Mouse (Mus musculus) lung, embryonic 15.5 days (tissue): ENCODE results near the gene Gm17469. TPM values are rescaled to one million over a fixed set of nuclear protein-coding genes. Genes with fewer than 3 reads are reported as not detected.
"Not testable (repeated sequence)": the region's sequence is repeated elsewhere in the genome, so short reads cannot be mapped to it uniquely, and the experiment has no call there.

Source experiments
- ATAC-seq: fragments of 200-750 bp; cut with Nextera tagmentation; 2 replicates; pipeline ENCODE4 v1.8.0; 2017; ENCODE audit warnings: moderate number of reproducible peaks, borderline replicate concordance; ENCODE audit not compliant: low FRiP score, low TSS enrichment; ENCODE audit errors: extremely low read depth
- H3K27ac ChIP-seq: fragments of 300-500 bp; sonication (generic); 2 replicates; pipeline ENCODE4 v1.5.1; 2015; ENCODE audit warnings: moderate library complexity, mild to moderate bottlenecking, inconsistent platforms
- H3K27me3 ChIP-seq: fragments of 300-500 bp; sonication (generic); 2 replicates; pipeline ENCODE4 v1.6.1; 2015; ENCODE audit warnings: inconsistent platforms
- H3K36me3 ChIP-seq: fragments of 300-500 bp; sonication (generic); 2 replicates; pipeline ENCODE4 v1.6.1; 2015; ENCODE audit warnings: inconsistent platforms
- H3K4me1 ChIP-seq: fragments of 300-500 bp; sonication (generic); 2 replicates; pipeline ENCODE4 v1.6.1; 2015; ENCODE audit warnings: inconsistent platforms
- H3K4me2 ChIP-seq: fragments of 300-500 bp; sonication (generic); 2 replicates; pipeline ENCODE4 v1.6.1; 2015; ENCODE audit warnings: inconsistent platforms, mild to moderate bottlenecking, moderate library complexity
- H3K4me3 ChIP-seq: fragments of 300-500 bp; sonication (generic); 2 replicates; pipeline ENCODE4 v1.5.1; 2015; ENCODE audit warnings: mild to moderate bottlenecking, inconsistent platforms
- H3K9ac ChIP-seq: fragments of 300-500 bp; sonication (generic); 2 replicates; pipeline ENCODE4 v1.6.1; 2015; ENCODE audit warnings: inconsistent platforms
- H3K9me3 ChIP-seq: fragments of 300-500 bp; sonication (generic); 2 replicates; pipeline ENCODE4 v1.6.1; 2016; ENCODE audit warnings: inconsistent platforms
- WGBS: fragments of 180-500 bp; shearing (Covaris S2); methylation state at CpG from one replicate; pipeline ENCODE4 v1.1.7; 2015; 5-methylcytosine and 5-hydroxymethylcytosine counted together
- polyA plus RNA-seq: library from polyadenylated mRNA; unstranded; fragments of >200 nt; fragmentation: Nextera tagmentation; extraction: Ambion mirVana; gene quantifications from 2 replicates; pipeline ENCODE4 v1.2.1, GENCODE M21; 2015

The Gm17469 gene
- polyA plus RNA-seq, result not detected in 2 replicates

DNA sequence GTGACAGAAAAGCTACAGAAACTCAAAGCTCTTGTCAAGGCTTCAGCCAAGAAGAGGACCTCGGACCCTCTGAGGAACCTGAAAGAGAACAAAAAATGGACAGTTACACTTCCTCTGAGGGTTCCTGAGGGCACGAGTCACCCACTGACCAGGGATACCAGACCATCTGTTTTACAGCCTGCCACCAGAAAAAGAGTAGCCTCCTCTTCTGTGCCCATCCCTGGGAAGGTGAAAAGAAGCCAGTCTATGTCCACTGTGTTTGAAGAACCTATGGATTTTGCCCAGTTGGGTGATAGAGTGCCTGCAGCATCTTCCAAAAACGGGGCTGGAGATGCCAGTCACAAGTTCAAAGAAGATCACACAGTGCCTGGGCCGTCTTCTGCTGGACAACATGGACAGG is at the start of gene Gm17469:
Gene Gm17469 (plus strand): TSS at position 301 of the 400 bp plus-strand sequence.
- ATAC-seq, H3K4me1 ChIP-seq, H3K27ac ChIP-seq, H3K27me3 ChIP-seq, H3K9ac ChIP-seq, H3K4me3 ChIP-seq, H3K4me2 ChIP-seq, H3K36me3 ChIP-seq, H3K9me3 ChIP-seq: not testable (repeated sequence)
- no CpG with 5 or more reads among the region's 4 CpGs for WGBS

Other genes starting within 250 kb of the Gm17469 start
- gene Gm17584, start 129.3 kb upstream of the Gm17469 start, polyA plus RNA-seq, result not detected in 2 replicates